Mouse (Mus musculus) T-helper 17 cell (primary cell): ENCODE measurements around the gene Fam183b.
"Not testable (repeated sequence)": the region's sequence is repeated elsewhere in the genome, so short reads cannot be mapped to it uniquely, and the experiment has no call there.

Experiments used
- in situ Hi-C, 2 experiments: fragments of 300-600 bp; cut with MboI, MseI; formaldehyde crosslinking; loops; 1 replicate in 1 of 2; 2 replicates in 1 of 2; pipeline ENCODE4 v1.15.1; 2025; ENCODE audit warnings: high pct_unique_total_duplicates in 2 of 2

Fam183b gene

GRCm38 (mm10) chr11:58782480-58783089 lies 19.2 kb downstream of the Fam183b start, which contains the start of gene Olfr314:
Olfr314 (plus strand) TSS chr11:58782952.
- in situ Hi-C loops = no loop called here

GRCm38 (mm10) chr11:58772888-58773287 lies 28.9 kb downstream of the Fam183b start, which contains the start of gene Olfr315:
Olfr315 (plus strand) TSS chr11:58773188.
- in situ Hi-C loops = no loop called here

DNA sequence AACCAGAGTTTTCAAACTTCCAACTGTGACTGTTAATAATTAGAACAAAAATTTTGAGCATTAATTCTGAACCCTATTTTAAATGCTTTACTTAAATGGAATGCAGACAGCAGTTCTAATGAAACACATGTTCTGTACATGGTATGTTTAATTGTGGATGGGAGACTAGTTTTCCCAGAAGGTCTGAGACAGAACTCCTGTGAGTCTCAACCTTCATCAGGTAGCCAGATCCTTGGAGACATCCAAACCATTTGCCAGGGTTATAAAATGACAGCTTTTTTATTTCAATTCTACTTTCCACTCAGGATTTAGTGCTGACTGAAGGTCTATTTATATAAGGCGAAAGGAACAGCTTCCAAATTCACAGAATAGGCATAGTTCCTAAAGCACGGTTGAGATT lies 49.3 kb downstream of the Fam183b start, which contains the start of gene Olfr316:
TSS of gene Olfr316 (plus strand) at position 301 of the 400 bp plus-strand sequence.
- in situ Hi-C loops = no loop called here

DNA sequence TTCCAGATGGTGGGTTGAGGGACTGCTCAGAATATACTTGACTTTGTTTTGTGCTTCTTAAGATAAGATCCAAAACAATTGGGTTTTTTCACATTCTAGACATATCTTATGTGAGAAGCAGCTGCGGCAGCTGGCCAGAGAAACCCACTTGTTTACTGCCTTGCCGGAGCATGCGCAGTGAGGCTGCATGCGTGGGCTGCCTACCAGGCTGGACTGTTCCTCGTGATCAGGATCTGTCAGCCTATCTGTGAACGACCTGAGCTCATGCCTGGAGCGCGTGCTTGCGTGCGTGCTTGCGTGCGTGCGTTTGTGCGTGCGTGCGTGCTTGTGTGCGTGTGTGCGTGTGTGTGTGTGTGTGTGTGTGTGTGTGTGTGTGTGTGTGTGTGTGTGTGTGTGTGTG lies 50.7 kb downstream of the Fam183b start:
- in situ Hi-C loops = not testable (repeated sequence)
